Mouse (Mus musculus) adrenal gland, adult 18-20 months (tissue): ENCODE data around the gene Hoxb3. TPM values are rescaled to one million over a fixed set of nuclear protein-coding genes. Genes with fewer than 3 reads are reported as not detected.

Experiments used
- microRNA-seq, 2 experiments: library from miRNA; unstranded; fragments of <30 nt; microRNA quantifications; one replicate each; pipeline ENCODE4 v1.2.0; 2021; ENCODE audit warnings: borderline number of aligned reads in 2 of 2
- total RNA-seq, 2 experiments: library from RNA; stranded (reverse); gene quantifications; 1 replicate in 1 of 2; 2 replicates in 1 of 2; pipeline ENCODE4 v1.2.3; 2021

Gene Hoxb3
- total RNA-seq, 2 experiments from 2014 or later = 17.2 to 20.7 TPM

Small RNA genes lying within 50 kb of the gene (microRNA-seq; reads per million reads assigned to microRNA genes)
- 30,708 to 37,987 reads per million in 2 experiments for gene Mir10a

Other genes with a start within 250 kb of the Hoxb3 start
- gene Atp5g1, start 247.7 kb upstream of the Hoxb3 start, total RNA-seq = 100 to 1,000 TPM; 228 to 281 TPM
- not detected for gene Calcoco2, start 211.4 kb upstream of the Hoxb3 start, total RNA-seq
- gene Ttll6, start 189.5 kb upstream of the Hoxb3 start, total RNA-seq = not detected
- gene Hoxb13, start 129.0 kb upstream of the Hoxb3 start, total RNA-seq = not detected
- 100 to 1,000 TPM; 294 to 445 TPM for gene Hoxb9, start 51.9 kb upstream of the Hoxb3 start, total RNA-seq
- gene Hoxb8, start 41.4 kb upstream of the Hoxb3 start, total RNA-seq = 100 to 1,000 TPM in 1 of 2 experiments, 10 to 100 TPM in 1; 54.8 to 119 TPM
- gene Hoxb7, start 36.7 kb upstream of the Hoxb3 start, total RNA-seq = 10 to 100 TPM; 33.5 to 59.0 TPM
- 10 to 100 TPM; 37.0 to 68.1 TPM for gene Hoxb6, start 30.9 kb upstream of the Hoxb3 start, total RNA-seq
- gene Hoxb5, start 20.0 kb upstream of the Hoxb3 start, total RNA-seq = 10 to 100 TPM; 11.6 to 27.3 TPM
- gene Hoxb4, start 5.1 kb upstream of the Hoxb3 start, total RNA-seq = 10 to 100 TPM; 16.3 to 22.1 TPM
- 10 to 100 TPM; 17.1 to 21.5 TPM for gene Hoxb2, start 27.2 kb downstream of the Hoxb3 start, total RNA-seq
- gene Hoxb1, start 42.4 kb downstream of the Hoxb3 start, total RNA-seq = not detected
- 1 to 10 TPM; 7.6 to 8.8 TPM for gene Skap1, start 141.3 kb downstream of the Hoxb3 start, total RNA-seq